Mouse (Mus musculus): ENCODE measurements at regions not wholly inside any gene's neighbourhood (a gene's known extent, or its start where the extent isn't known, plus 50 kb on each side); places are given as distances from the start of the nearest gene placed in this dataset.
"Not testable (repeated sequence)": the region's sequence is repeated elsewhere in the genome, so short reads cannot be mapped to it uniquely, and the experiment has no call there.

GRCm38 (mm10) chr11:10051584-10052210, 860.0 kb downstream of the Abca13 start:
- Histone ChIP-seq H3K27ac (ENCODE audit: low read length) (no peak overlapping the region), H3K4me3 (ENCODE audit: low read depth, low read length) (no peak overlapping the region), H3K27me3 (ENCODE audit: control insufficient read depth, insufficient read depth, low read depth, low read length) (no peaks in the 10 kb centered on the region), H3K9ac (ENCODE audit: low read depth, low read length) (no peak overlapping the region), H3K4me2 (ENCODE audit: low read length) (no peak overlapping the region), H3K4me1 (ENCODE audit: control insufficient read depth, insufficient read depth, low read length) (no peaks in the 10 kb centered on the region), H3K36me3 (ENCODE audit: control insufficient read depth, insufficient read depth, low read length) (no peaks in the 10 kb centered on the region), H3K9me3 (replicated peaks; ENCODE audit: control insufficient read depth, low read length, poor library complexity, severe bottlenecking) (no peaks in the 10 kb centered on the region)
- 53% methylated on average over 2 of the region's 2 CpGs for WGBS
- ATAC-seq, result no peak

DNA sequence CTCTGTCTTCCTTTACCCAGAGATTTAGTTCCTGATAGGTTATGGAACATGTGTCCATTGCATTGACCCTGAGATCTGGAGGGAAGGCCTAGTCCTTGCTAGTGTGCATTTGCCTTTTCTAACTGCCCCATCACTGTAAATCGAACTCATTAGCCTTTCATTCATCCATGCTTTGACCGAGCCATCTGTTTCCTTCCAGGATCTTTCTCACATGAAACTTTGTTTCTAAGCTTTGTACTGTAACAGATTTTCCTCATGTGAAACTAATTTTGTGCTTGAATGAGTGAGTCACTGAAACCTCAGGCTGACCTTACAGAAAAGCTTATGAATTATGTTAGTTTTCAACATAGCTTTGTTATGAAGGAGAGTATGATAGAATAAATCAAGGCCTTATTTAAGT, 880.1 kb downstream of the Abca13 start:
- Histone ChIP-seq H3K36me3 (ENCODE audit: control insufficient read depth, insufficient read depth, low read length) (no peaks in the 10 kb centered on the region), H3K27me3 (ENCODE audit: control insufficient read depth, insufficient read depth, low read depth, low read length) (no peaks in the 10 kb centered on the region), H3K4me1 (ENCODE audit: control insufficient read depth, insufficient read depth, low read length) (no peaks in the 10 kb centered on the region), H3K4me2 (ENCODE audit: low read length) (no peak overlapping the region), H3K9me3 (replicated peaks; ENCODE audit: control insufficient read depth, low read length, poor library complexity, severe bottlenecking) (no peaks in the 10 kb centered on the region), H3K9ac (ENCODE audit: low read depth, low read length) (no peak overlapping the region), H3K27ac (ENCODE audit: low read length) (no peak overlapping the region), H3K4me3 (ENCODE audit: low read depth, low read length) (no peak overlapping the region)
- ATAC-seq, result no peak
- 89% methylated on average over 2 of the region's 2 CpGs for WGBS

DNA sequence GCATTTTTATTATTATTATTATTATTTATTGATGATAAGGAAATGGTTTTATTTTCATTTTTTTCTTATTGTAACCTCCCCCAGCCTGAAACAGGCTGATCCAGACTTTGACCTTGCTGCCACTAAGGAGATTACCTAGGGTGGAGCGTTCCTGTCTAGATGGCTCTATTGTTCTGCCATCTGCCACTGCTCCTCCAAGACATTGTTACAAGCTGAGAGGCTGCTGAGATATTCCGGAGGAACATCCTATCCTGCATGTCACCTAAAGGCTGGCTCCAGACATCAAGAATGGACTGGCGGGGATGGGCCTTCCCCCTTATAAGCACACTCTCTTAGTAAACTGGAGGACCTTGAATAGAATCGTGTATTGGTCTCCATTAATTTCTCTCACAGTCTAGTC, 896.2 kb downstream of the Abca13 start:
- Histone ChIP-seq H3K9ac (ENCODE audit: low read depth, low read length) (no peak overlapping the region), H3K4me1 (ENCODE audit: control insufficient read depth, insufficient read depth, low read length) (no peaks in the 10 kb centered on the region), H3K9me3 (replicated peaks; ENCODE audit: control insufficient read depth, low read length, poor library complexity, severe bottlenecking) (no peaks in the 10 kb centered on the region), H3K4me2 (ENCODE audit: low read length) (no peak overlapping the region), H3K27ac (ENCODE audit: low read length) (no peak overlapping the region), H3K27me3 (ENCODE audit: control insufficient read depth, insufficient read depth, low read depth, low read length) (no peaks in the 10 kb centered on the region), H3K4me3 (ENCODE audit: low read depth, low read length) (no peak overlapping the region), H3K36me3 (ENCODE audit: control insufficient read depth, insufficient read depth, low read length) (no peaks in the 10 kb centered on the region)
- WGBS, result 70% methylated on average over 4 of the region's 4 CpGs
- no peak for ATAC-seq

DNA sequence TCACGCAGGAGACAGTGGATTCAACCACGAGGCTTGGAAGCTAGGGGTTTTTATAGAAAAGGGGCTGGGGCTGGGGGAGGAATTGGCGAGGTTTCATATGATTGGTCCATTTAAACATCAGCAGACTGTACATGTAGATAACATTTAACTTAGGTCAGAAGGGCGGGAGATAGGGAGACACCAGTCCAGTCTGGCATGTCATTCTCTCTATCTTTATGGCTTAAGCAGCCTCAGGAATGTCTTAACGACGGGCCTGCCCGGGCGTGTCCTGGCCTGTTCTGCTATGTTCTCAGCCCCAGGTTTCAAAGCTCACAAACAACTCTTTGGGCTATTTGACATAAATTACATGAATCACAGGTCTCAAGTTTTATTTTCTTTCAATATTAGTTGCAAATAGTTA, 910.6 kb downstream of the Abca13 start:
- not testable (repeated sequence) for H3K27me3 ChIP-seq (ENCODE audit: control insufficient read depth, insufficient read depth, low read depth, low read length); H3K9ac ChIP-seq (ENCODE audit: low read depth, low read length); ATAC-seq; H3K27ac ChIP-seq (ENCODE audit: low read length); H3K9me3 ChIP-seq (replicated peaks; ENCODE audit: control insufficient read depth, low read length, poor library complexity, severe bottlenecking); H3K4me2 ChIP-seq (ENCODE audit: low read length); H3K36me3 ChIP-seq (ENCODE audit: control insufficient read depth, insufficient read depth, low read length); H3K4me1 ChIP-seq (ENCODE audit: control insufficient read depth, insufficient read depth, low read length); H3K4me3 ChIP-seq (ENCODE audit: low read depth, low read length)
- 78% methylated on average over 8 of the region's 8 CpGs for WGBS

DNA sequence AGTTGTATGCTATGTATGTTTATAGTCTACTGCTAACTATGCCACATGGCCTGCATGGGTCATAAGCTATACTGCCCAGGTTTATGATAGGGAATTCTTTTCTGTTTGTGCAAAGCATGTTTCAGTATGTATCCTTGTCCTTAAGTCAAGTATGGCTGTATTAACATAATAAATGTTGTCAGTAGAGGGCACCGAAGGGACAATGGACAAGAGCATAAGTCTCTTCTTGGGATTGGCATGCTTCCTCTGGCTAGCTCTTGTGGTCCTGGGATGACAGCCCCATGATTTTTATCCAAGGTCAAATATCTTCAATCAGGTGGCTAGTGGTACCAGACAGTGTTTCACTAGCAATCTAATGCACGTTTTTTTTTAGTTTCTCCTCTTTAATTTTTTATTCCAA, 913.3 kb downstream of the Abca13 start:
- Histone ChIP-seq H3K27me3 (ENCODE audit: control insufficient read depth, insufficient read depth, low read depth, low read length) (no peaks in the 10 kb centered on the region), H3K36me3 (ENCODE audit: control insufficient read depth, insufficient read depth, low read length) (no peaks in the 10 kb centered on the region), H3K4me3 (ENCODE audit: low read depth, low read length) (no peak overlapping the region), H3K4me2 (ENCODE audit: low read length) (no peak overlapping the region), H3K27ac (ENCODE audit: low read length) (no peak overlapping the region), H3K9ac (ENCODE audit: low read depth, low read length) (no peak overlapping the region), H3K9me3 (replicated peaks; ENCODE audit: control insufficient read depth, low read length, poor library complexity, severe bottlenecking) (no peaks in the 10 kb centered on the region), H3K4me1 (ENCODE audit: control insufficient read depth, insufficient read depth, low read length) (no peaks in the 10 kb centered on the region)
- ATAC-seq, result no peak
- 86% methylated on average over 2 of the region's 2 CpGs for WGBS

DNA sequence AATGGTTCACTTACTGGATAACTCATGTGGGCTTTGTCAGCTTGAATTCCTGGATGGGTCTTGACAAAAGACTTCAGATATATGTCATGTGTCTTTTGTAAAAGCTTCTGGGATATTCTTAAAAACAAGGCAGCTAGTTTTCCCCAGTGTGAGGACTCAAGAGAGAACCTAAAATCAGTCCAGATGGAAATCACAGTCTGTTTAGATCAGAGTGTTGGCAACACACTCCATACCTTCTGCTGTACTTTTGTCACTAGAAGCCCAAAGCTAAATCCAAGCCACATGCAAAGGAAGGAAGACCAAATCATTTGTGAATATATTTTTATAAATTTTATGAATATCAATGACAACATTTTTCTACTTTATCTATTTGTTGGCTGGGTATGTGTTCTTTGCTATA, 950.4 kb downstream of the Abca13 start:
- Histone ChIP-seq H3K4me1 (ENCODE audit: control insufficient read depth, insufficient read depth, low read length) (no peaks in the 10 kb centered on the region), H3K4me2 (ENCODE audit: low read length) (no peak overlapping the region), H3K36me3 (ENCODE audit: control insufficient read depth, insufficient read depth, low read length) (no peaks in the 10 kb centered on the region), H3K27me3 (ENCODE audit: control insufficient read depth, insufficient read depth, low read depth, low read length) (no peaks in the 10 kb centered on the region), H3K4me3 (ENCODE audit: low read depth, low read length) (no peak overlapping the region), H3K27ac (ENCODE audit: low read length) (no peak overlapping the region), H3K9ac (ENCODE audit: low read depth, low read length) (no peak overlapping the region), H3K9me3 (replicated peaks; ENCODE audit: control insufficient read depth, low read length, poor library complexity, severe bottlenecking) (0 out of 2 replicates have a peak, but pooled peaks cover 2% of the 10 kb centered on the region)
- no peak for ATAC-seq

DNA sequence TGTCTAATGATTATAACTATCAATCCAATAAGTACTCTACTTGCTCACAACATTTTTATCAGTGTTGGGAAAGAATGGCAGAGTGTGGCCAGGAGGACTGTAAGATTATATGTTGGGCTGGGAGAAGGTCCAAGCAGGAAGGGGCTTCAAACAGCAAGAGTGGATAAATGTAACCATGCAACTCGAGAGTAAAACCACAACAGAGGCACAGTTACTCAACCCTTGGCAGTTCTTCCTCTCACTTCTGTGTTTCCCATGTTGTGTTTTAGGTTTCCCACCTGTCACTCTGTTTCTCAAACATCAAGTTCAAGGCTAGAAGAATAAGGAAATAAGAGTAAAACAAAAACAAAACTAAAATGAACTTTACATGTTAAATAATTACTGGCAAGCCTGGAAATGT, 957.4 kb downstream of the Abca13 start:
- no peak for ATAC-seq
- H3K4me3 ChIP-seq (ENCODE audit: low read depth, low read length), result no peak overlapping the region
- no peak overlapping the region for H3K4me2 ChIP-seq (ENCODE audit: low read length)
- WGBS, result 74% methylated on average over 1 of the region's 1 CpGs
- no peaks in the 10 kb centered on the region for H3K9me3 ChIP-seq (replicated peaks; ENCODE audit: control insufficient read depth, low read length, poor library complexity, severe bottlenecking)
- H3K9ac ChIP-seq (ENCODE audit: low read depth, low read length), result no peak overlapping the region
- no peaks in the 10 kb centered on the region for H3K36me3 ChIP-seq (ENCODE audit: control insufficient read depth, insufficient read depth, low read length)
- H3K27me3 ChIP-seq (ENCODE audit: control insufficient read depth, insufficient read depth, low read depth, low read length), result no peaks in the 10 kb centered on the region
- no peaks in the 10 kb centered on the region for H3K4me1 ChIP-seq (ENCODE audit: control insufficient read depth, insufficient read depth, low read length)
- no peak overlapping the region for H3K27ac ChIP-seq (ENCODE audit: low read length)

DNA sequence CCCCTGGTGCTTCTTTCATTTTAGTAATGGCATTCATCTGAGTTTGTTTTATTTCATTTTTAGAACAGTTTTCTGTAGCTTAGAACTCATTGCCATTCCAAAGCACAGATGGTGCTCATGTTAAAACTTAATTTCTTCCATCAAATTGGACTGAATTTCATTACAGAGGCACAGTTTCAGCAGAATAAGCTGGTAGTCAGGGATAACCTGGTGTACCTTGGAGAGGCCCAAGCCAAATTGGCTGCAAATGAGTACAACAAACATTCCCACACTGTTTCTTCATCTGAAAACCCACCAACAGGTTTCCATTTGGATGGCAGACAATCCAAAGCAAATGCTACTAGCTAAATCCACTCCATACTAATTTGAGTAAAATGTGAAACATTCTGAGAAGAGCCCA, 960.2 kb upstream of the Vwc2 start:
- Histone ChIP-seq H3K4me1 (ENCODE audit: control insufficient read depth, insufficient read depth, low read length) (no peaks in the 10 kb centered on the region), H3K4me2 (ENCODE audit: low read length) (no peak overlapping the region), H3K27ac (ENCODE audit: low read length) (no peak overlapping the region), H3K9ac (ENCODE audit: low read depth, low read length) (no peak overlapping the region), H3K27me3 (ENCODE audit: control insufficient read depth, insufficient read depth, low read depth, low read length) (no peaks in the 10 kb centered on the region), H3K9me3 (replicated peaks; ENCODE audit: control insufficient read depth, low read length, poor library complexity, severe bottlenecking) (no peaks in the 10 kb centered on the region), H3K36me3 (ENCODE audit: control insufficient read depth, insufficient read depth, low read length) (no peaks in the 10 kb centered on the region), H3K4me3 (ENCODE audit: low read depth, low read length) (no peak overlapping the region)
- no peak for ATAC-seq

- Histone ChIP-seq H3K36me3 (ENCODE audit: control insufficient read depth, insufficient read depth, low read length) (no peaks in the 10 kb centered on the region), H3K9ac (ENCODE audit: low read depth, low read length) (no peak overlapping the region), H3K27ac (ENCODE audit: low read length) (no peak overlapping the region), H3K27me3 (ENCODE audit: control insufficient read depth, insufficient read depth, low read depth, low read length) (no peaks in the 10 kb centered on the region), H3K4me3 (ENCODE audit: low read depth, low read length) (no peak overlapping the region), H3K4me1 (ENCODE audit: control insufficient read depth, insufficient read depth, low read length) (no peaks in the 10 kb centered on the region), H3K4me2 (ENCODE audit: low read length) (no peak overlapping the region), H3K9me3 (replicated peaks; ENCODE audit: control insufficient read depth, low read length, poor library complexity, severe bottlenecking) (no peaks in the 10 kb centered on the region)
- ATAC-seq, result no peak; the same call in 1 of the 2 replicates
- WGBS, result 59% methylated on average over 3 of the region's 3 CpGs
These were observed 920.3 kb upstream of the Vwc2 start for GRCm38 (mm10) chr11:10193738-10194137.

All from midbrain, embryonic 16.5 days (tissue).